Mouse (Mus musculus) gastrocnemius, postnatal 14 days (tissue): ENCODE measurements around the gene Odf3l2. TPM values are rescaled to one million over a fixed set of nuclear protein-coding genes. Genes with fewer than 3 reads are reported as not detected.

ENCODE experiments used
- DNase-seq: peaks from one replicate; pipeline ENCODE4 v3.0.0; 2021; ENCODE audit warnings: mixed read lengths
- intact Hi-C: fragments of 180-260 bp; cut with DNase I; formaldehyde crosslinking; loops from one replicate; pipeline ENCODE4 v1.15.1; 2025; ENCODE audit warnings: low total_unique reads
- total RNA-seq, 2 experiments: library from RNA; stranded (reverse); gene quantifications; 2 replicates each; pipeline ENCODE4 v1.2.3; 2021

Odf3l2 gene
- total RNA-seq, 2 experiments from 2014 or later, result 1.1 to 12.4 TPM

DNA sequence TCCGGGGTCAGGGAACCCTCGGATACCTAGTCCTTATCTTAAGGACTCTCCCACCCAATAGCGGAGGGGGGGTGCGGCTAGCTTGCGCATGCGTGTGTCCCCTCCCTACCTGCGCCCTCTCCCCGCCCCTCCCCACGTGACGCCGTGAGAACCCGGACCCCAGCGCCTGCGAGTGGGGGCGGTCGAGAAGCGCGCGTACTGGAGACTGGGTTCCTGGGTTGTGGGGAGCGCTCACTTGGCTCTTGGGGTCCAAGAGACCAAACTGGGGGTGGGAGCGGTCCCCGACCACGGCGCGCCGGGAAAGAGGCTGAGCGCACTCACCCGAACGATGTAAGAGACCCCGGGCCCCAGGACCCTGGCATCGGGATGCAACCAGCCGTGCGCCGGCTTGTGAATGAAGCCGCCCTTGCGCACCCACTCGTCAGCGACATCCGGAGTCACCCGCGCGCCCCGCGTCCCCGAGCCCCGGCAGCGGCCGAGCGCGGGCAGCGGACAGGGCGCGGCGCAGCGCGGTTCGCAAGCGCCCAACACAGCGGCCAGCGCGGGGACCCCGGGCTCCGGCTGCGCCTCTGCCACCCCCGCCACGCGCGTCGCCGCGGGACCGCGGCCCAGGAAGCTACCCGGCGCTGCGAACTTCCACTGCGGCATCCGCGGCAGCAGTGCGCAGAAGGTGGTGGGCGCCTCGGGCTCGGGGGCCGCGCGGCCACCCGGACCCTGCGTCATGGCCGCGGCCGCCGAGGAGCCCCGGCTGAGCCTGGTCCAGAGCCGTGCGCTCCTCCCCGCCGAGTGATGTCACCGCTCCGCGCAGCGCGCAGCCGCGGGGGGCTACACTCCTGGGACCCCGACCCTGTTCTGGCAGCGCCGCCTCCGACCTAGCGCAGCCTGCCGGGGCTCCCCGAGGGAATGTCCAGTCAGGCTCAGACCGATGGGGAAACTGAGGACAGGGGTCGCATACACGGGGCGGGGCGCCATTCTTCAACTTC is 8.1 kb downstream of the Odf3l2 start, which contains the start of gene Shc2:
Gene Shc2, minus strand, starts transcription at position 791 of the 983 bp plus-strand sequence.
- DNase-seq, result peak; percentile 53
- intact Hi-C loops, result no loop called here

DNA sequence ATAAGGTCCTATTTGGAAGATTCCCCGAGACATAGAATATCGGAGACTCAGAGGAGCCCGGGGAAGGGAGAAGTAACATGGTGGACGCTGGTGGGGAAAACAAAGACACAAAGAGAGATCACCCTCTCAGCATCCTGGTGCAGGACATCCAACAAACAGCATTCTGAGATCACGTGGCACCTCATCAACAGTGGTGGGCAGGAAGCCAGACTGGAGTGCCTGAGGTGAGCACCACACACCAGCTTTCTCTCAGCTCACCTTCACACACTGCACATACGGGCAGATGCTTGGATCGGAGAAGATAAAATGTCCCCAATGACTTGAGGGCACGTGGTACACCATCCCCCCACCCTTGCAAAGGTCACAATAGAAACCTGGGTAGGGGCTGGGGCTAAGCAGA is 9.3 kb downstream of the Odf3l2 start:
- intact Hi-C loops, result no loop called here
- DNase-seq, result no peak

DNA sequence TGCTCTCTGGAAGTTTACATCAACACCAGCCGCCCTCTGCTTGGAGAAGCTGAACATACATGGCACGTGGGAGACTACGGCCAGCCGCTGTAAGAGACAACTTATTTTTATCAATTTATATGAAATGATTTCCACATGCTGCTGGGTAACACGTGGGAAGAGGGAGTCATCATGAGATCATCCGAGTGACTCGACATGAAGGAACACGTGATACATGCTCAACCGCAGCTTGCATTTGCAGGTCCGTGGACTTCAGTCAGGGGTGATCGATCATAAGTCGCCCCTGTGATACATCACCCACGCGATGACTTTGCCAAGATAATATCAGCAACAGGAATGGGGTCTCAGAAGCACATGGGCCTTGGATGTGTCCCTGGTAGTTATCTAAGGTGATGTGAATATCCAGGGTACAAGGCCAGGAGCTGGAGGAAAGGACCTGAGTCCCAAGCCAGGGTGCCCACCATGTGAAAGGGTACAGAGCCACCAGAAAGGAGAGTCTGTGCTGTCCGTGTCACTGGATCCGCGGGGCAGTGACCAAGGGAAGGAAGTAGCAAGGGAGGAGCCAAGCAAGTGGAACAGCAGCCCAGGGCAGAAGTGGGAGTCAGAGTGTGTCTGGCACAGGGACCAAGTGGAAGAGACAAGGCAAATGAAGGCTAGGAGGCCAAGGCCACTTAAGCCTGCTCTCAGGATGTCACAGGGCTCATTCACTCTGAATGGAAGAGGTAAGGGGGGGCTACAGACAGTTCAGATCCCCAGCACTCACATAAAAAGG is 12.3 kb downstream of the Odf3l2 start:
- DNase-seq, result no peak
- intact Hi-C loops, result no loop called here

DNA sequence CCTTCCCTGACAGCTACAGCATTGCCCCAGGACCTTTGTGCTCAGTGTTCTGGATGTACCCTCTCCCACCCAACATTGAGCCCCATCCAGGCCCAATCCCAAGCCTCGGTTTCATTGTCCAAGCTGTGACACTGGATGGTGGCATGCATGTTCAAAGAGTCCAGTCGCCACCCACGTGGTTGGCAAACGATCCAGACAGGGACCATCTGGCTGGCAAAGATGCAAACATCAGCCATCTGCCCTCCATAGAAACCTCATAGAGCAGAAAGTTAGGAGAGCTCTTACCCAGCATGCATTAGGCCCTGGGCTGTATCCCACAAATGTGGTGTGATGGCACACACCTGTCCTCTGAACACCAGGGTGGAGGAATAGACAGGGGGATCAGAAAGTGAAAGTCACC is 14.1 kb downstream of the Odf3l2 start:
- intact Hi-C loops, result no loop called here
- DNase-seq, result no peak

DNA sequence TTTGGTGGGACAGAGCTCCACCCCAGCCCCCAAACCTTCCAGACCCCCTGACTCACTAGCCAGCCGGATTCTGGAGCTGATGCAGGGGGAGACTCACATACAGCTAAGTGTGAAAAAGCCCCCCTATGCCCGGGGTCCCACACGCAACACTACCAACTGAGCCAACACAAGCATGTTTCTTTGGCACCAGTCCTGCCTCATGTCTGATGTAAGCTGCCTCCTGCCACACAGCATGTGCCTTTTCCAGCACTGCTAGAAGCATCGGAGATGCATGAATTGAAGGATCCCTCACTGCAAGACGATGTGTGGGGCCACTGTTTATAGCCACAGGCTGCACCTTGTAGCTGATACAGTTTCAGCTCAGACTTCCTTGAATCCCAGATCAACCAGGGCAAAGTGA is 17.2 kb downstream of the Odf3l2 start:
- no peak for DNase-seq
- intact Hi-C loops, result no loop called here

GRCm38 (mm10) chr10:79626156-79626555 is 19.4 kb downstream of the Odf3l2 start:
- intact Hi-C loops, result no loop called here
- DNase-seq, result no peak

GRCm38 (mm10) chr10:79625398-79625797 is 20.1 kb downstream of the Odf3l2 start:
- DNase-seq, result no peak
- intact Hi-C loops, result no loop called here

GRCm38 (mm10) chr10:79623950-79624349 is 21.6 kb downstream of the Odf3l2 start:
- intact Hi-C loops, result no loop called here
- no peak for DNase-seq

GRCm38 (mm10) chr10:79616376-79616775 is 29.2 kb downstream of the Odf3l2 start:
- intact Hi-C loops, result no loop called here
- DNase-seq, result no peak

- DNase-seq, result no peak
- intact Hi-C loops, result no loop called here
Measured at GRCm38 (mm10) chr10:79615860-79616259, 29.7 kb downstream of the Odf3l2 start.

DNA sequence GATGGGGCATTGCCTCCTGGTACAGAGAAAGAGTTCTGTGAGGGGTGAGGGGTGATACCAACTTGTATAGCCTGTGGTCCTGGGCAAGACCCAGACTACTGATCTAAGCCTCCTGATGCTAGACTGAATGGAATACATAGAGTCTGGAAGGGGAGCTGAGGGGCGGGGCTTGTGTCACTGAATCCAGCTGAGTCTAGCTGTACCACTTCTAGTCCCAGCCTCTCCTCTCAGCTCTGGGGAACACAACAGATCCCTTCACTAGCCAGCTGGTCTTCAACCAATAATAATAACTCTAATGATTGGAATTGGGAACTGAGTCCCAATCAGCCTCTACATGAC is 31.3 kb downstream of the Odf3l2 start:
- DNase-seq, result no peak
- intact Hi-C loops, result no loop called here

DNA sequence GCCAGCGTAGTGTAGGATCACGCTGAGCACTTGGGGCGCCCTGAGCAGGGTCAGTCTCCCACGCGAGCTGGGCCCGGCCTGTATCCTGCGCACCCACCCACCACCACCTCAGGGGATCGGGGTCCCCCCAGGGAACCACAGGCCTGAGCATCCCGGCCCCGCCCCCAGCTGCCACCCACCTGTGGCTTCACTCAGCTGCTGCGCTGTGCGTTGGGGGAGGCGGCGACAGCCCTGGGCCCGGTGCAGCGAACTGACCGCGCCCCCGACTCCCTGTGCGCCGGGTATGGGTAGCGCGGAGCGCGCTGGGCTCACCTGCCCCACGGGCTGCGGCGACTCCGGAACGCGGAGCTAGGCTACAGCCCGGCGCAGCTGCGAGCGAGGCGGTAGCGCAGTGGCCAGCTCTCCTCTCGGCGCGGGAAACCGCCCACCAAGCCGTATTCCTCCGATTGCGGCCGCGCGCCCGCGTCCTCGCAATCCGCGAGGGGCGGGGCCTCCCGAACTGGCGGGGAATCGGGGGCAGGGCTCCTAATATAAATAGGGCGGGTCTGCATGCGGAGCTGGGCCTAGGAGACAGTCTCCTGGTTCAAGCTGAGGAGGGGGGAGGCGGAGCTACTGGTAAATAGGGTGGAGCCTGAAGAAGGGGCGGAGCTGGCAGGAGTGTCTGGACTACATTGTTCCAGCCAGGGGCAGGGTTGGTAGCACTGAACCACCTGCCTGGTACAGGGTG is 31.8 kb downstream of the Odf3l2 start, which contains the start of gene C2cd4c:
Gene C2cd4c, minus strand, starts transcription at position 448 of the 727 bp plus-strand sequence.
- DNase-seq, result no peak
- intact Hi-C loops, result no loop called here

DNA sequence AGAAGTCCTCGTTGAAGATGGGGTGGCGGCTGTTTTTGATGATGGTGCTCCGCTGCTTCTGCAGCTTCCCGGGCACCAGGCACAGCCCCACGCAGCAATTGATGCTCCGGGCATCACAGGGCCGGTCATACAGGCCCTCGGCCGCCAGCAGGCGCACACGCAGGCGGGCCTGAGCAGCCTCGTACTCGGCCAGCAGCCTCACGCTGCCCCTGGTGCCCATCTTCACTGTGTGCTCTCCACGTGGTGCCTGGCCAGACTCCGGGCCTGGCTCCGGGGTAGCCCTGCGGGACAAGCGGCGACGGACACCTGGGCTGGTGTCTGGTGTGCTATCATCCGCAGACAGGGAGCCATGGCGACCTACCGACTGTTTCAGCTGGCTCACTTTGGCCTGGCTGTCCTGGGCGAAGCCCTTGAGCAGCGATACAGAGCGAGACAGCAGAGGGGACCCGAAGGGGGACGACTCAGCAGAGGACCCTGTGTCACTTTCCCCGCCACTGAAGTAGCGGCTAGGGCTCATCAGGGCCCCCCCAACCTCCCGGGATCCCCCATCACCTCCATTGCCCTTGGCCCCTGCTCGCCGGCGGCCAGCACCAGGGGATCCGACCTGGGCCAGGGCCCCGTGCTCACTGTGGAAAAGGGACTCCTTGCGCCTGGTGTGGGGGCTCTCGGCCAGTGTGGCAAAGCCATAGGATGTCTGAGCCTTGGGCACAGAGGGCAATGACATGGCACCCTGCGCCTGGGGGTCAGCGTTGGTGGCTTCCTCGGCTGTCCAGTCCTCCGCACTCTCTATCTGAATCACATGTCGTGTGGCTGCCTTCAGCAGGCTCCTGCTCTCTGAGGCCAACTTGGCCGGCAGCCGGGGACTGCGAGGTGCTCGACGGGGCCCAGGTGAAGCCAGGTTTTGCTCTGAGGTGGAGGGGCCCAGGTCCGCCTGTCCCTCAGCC is 33.1 kb downstream of the Odf3l2 start:
- intact Hi-C loops, result no loop called here
- DNase-seq, result peak; percentile 38

GRCm38 (mm10) chr10:79611296-79611695 is 34.2 kb downstream of the Odf3l2 start:
- DNase-seq, result no peak
- intact Hi-C loops, result no loop called here

- intact Hi-C loops, result no loop called here
Measured at GRCm38 (mm10) chr10:79609276-79609675, 36.3 kb downstream of the Odf3l2 start.

DNA sequence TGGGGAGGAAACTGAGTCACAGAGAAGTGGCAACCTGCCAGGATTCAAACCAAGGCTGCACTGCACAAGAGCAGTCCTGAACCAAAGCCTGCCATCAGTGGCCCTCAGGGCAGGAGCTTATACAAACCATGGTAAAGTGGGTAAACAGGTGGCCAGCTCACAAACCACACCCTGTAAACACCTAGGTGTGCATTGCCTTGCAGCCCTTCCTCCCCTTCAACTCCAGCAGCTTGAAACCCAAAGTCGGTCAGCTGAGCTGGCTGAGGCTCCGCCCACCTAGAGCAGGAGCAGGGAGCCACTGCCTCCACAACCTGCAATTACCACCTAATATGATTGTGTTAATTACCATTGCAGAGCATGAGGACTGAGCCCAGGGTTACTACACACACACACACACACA is 37.6 kb downstream of the Odf3l2 start:
- intact Hi-C loops, result no loop called here
- no peak for DNase-seq

More at GRCm38 (mm10) chr10:79609276-79609675, 36.3 kb downstream of the Odf3l2 start:
- no peak for DNase-seq

DNA sequence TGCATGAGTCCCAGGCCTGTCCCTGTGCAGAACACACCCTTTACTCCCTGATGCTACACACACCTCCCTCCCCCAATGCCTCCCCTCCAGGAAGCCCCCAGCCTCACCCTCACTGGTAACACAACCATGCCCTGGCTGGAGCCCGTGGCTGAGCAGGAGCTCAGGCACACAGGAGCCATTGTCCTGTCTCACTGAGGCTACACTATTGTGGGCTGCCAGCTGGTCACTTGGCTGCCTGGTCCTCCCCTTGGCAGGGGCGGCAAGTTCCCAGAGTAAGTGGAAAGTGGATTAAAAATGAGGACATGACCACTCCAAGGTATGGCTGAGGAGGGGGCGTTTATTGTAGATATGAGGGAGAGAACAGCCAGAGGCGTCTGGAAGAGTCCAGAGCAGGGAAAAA is 39.0 kb downstream of the Odf3l2 start:
- intact Hi-C loops, result no loop called here

DNA sequence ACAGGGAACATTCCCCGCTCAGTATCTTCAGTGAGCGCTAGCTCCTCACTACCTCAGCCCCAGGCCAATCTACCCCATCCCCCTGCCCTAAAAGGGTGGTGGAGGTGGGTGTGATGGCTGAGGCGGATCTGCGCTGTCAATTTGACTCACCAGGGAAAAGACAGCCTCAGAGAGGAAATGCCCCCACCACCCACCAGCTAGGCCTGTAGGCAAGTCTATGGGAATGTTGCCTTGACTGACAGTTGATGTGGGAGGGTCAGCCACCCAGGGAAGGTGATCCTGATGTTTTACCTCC is 47.7 kb downstream of the Odf3l2 start:
- intact Hi-C loops, result loop anchor here (5.0 kb wide), 2 partner anchors 49 to 64 kb away; partner anchors contain the start of genes Madcam1 and Odf3l2
- no peak for DNase-seq

More for the DNA sequence above, 39.0 kb downstream of the Odf3l2 start:
- no peak for DNase-seq
